Mouse (Mus musculus): ENCODE measurements at regions not wholly inside any gene's neighbourhood (a gene's known extent, or its start where the extent isn't known, plus 50 kb on each side); places are given as distances from the start of the nearest gene placed in this dataset.

DNA sequence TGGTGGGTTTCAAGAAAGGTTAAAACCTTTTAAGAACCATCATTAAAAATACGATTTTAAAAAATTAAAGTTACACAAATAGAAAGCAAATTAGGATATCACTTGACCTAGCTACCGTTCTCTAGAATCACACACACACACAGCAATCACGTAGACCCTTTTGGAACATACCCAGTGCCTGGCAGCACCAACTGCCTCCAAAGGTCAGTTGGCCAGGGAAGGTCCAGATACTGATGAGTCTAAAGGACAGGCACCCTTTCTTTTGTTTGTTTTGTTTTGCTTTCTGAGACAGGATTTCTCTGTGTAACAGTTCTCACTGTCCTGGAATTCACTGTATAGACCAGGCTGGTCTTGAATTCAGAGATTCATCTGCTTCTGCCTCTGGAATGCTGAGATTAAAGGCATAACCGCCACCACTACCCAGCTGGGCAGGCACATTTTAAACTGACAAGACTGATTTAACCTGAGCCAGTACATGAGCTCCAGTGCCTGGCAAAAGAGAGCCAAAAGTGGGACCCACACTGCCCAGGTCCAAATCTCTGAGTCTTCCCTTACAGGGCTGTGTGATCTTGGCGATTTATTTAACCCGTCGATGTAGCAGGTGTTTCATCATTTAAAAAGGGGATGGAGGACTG is 353.0 kb downstream of the Pmp22 start:
- no peak for DNase-seq (ENCODE audit: low read depth)

GRCm38 (mm10) chr11:63482593-63482992 is 353.8 kb downstream of the Pmp22 start:
- DNase-seq (ENCODE audit: low read depth) = no peak

DNA sequence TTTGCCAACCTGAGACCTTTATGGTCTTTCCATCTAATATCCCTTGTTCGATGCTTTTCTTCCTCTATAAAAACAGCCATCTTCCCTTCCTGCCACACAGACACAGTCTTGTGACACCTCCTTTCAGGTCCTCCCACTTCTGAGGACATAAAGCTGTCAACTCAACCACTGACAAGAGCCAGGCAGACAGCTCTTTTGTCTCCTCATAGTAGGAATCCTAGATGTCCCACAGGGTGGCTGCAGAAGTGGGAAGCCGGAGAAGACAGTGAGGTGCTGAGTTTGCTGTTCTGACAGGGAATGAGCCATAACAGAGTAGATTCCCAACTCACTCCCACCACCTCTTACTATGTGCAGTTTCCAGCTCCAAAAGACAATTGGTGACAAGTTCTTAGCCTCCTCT is 358.4 kb downstream of the Pmp22 start:
- DNase-seq (ENCODE audit: low read depth) = no peak

DNA sequence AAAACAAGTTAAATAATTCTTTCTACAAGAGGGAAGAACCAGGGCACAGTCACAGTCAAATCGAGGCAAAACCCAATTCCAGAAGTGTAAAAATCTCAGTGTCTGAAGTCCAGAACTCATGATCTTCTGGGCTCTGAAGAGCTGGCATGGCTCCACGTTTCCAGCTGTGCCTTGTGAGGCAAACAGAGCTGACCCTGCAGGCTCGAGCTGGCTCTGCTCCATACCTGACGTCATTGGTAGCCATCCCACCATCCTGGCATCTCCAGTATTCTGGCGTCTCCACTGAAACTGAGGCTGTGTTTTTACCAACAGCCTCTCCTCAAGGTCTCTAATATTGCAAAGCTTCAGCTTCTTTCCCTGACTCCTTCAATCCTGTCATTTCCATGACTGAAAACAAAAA is 373.4 kb downstream of the Pmp22 start:
- no peak for DNase-seq (ENCODE audit: low read depth)

GRCm38 (mm10) chr11:63507387-63507786 is 378.6 kb downstream of the Pmp22 start:
- no peak for DNase-seq (ENCODE audit: low read depth)

DNA sequence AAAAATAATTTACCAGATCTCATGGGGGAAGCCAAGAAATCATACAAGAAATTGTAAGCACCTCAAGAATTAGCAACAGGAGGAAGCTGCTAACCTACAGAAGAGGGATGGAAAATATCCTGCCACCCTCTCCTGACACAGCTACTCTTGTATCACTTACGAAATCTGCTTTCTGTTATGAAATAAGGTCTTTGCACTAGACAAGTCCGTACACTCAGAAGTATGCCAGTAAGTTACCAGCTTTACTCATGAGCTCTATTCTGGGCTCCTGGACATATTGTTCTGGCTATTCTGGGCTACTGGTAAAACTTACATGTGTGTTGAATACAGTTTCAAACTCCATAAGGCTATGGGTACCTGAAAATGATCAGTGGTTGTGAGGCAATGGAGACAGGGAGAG is 379.9 kb downstream of the Pmp22 start:
- no peak for DNase-seq (ENCODE audit: low read depth)

DNA sequence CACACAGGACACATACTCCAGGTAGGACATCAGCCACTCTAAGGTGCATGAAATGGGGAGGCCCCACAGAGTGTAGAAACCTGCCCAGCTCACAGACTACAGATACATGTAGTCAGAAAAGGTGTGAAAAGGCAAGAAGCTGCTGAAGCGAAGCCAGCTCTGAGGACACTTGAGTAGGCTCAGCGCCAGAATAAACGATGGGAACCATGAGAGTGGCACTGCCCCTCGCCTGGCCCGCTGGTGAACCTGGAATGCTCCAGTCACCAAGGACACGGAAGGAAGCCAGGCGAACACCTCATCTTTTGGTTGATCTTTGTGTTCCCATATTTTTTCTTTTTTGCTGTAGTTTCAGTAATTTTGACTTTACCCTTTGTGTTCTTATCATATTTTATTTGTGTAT is 381.8 kb downstream of the Pmp22 start:
- DNase-seq (ENCODE audit: low read depth) = no peak

GRCm38 (mm10) chr11:63514615-63515014 is 385.8 kb downstream of the Pmp22 start:
- DNase-seq (ENCODE audit: low read depth) = no peak

DNA sequence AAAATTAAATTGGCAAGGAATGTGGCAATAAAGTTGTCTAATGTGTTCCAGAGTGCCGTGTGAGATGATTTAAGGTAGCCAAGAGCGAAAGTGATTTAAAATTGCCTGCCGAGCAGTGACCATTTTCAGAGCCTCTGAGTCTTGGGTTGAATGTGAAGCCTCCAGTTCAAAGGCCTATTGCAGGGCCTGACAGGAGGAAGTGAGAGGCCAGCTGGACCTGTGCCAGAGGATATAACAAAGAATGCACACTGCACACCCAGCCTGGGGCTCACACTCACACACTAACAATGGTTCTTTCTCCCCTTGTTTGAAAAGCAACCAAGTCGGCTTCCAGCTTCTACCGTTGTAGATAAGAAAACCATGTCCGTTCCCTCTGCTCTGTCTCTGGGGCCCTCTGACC is 390.1 kb downstream of the Pmp22 start:
- no peak for DNase-seq (ENCODE audit: low read depth)

- DNase-seq (ENCODE audit: low read depth) = no peak
Measured at GRCm38 (mm10) chr11:63524254-63524653, 395.5 kb downstream of the Pmp22 start.

DNA sequence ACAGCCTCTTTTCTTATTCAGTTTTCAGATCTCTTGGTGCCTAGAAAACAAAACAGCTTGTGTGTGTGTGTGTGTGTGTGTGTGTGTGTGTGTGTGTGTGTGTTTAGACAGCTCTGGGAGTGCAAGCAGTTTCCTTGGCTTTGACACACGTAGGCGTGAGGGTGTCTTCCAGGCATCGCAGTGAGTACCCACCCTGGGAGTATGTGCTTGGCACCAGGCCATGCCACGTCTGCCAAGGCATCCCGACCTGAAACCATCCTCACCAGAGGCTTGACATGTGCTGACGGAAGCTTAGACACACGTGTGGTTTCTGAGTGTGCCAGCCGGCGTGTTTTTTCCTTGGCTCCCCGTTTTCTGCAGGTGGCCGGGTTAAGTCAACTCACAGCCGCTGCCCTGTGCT is 396.6 kb downstream of the Pmp22 start:
- DNase-seq (ENCODE audit: low read depth) = no peak

GRCm38 (mm10) chr11:63525956-63526355 is 396.1 kb downstream of the Hs3st3b1 start:
- DNase-seq (ENCODE audit: low read depth) = no peak

- no peak for DNase-seq (ENCODE audit: low read depth)
Measured at GRCm38 (mm10) chr11:63532752-63533151, 389.3 kb downstream of the Hs3st3b1 start.

DNA sequence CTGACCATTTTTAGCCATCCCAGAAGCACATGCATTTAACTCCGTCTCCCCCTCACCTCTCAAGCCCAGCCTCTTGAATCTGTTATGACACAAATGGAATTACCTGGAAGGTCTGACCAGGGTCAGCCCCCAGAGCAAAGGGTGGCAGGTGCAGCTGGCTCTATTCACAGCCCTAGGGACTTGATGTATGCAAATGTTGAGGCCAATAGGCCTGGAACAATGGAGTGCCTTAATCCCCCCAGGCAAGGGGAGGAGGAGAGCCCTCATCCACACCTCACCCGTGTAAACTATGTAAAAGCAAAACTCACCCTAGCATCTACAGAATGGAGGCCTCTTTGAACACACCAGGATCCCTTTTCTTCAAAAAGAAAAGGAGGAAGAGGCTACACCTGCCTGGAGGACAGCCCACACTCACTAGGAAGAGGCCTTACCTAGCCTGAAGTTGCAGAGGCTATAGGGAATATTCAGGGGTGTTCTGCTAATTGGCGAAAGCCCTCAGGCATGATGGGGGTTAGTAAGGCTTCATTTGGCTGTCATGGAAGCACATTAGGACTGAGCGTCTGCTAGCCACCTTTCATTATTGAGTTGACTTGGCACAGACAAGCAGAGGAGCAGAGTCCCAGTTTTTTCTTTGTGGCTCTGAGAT is 388.4 kb downstream of the Hs3st3b1 start:
- DNase-seq (ENCODE audit: low read depth) = no peak

DNA sequence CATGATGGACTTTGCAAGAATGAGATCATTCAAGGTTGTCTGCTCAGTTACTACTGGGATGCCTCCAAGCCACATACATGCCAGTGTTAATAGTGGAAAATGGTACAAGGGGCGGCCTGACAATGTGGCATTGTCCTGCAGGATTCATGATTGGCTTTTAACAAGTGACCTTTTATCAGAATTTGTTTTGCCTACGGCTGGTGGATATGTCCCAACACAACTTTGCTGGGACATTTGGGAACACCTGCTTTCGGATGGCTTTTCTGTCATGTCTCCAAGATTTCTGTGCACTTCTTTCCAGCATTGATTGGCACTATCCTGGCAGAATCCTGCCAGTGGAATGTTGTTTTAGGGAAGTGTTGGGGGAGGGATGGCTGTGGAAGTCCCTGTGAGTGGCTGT is 384.4 kb downstream of the Hs3st3b1 start:
- DNase-seq (ENCODE audit: low read depth) = no peak

DNA sequence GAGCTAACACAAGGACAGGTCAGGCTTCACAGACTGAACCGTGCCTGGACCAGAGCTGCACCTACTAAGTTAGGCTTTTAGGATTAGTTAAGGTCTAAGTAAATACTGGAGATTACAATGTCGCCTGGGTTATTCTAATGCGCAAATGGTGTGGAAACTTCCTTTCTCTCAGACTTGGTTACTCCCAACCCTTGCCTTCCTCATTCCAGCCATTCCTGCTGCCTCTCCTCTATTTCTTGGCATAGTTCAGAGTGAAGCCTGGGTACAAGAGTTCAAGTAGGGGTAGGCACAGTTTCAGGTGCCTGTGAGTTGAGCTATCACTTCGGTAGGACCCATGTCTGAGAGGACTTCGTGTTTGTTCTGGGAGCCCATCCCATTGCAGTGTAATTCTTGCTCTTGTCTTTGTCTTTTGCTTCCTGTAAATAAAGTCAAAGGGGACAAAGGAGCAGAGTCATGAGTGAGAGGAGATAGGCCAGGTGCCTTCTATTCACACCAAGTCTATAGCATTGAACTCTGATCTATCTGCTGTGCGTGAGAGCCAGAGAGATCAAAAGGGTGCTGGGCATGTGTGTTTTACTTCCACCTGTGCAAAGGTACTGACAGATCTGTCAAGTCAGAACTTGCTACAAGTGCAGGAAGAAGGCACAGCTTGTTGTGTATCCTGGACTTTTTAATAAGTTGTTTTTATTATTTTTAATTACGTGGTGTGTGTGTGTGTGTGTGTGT is 378.0 kb downstream of the Hs3st3b1 start:
- no peak for DNase-seq (ENCODE audit: low read depth)

DNA sequence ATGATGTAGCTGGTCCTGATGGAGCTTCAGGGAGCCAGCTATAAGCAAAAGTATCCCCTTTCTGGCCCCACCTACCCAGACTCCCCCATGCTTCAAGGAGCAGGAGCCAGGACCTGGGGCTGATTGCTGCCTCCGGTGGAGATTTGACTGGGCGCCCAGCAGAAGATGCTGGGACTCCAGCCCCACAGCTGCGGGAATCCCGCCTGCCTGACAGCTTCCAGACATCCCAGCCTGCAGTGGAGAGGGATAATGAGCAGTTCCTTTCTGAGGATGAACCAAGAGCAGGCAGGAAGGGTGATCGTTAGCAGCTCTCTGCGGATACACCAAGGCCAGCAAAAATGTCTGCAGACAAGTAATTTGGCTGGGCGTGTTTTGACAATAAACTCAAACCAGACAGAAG is 376.6 kb downstream of the Hs3st3b1 start:
- DNase-seq (ENCODE audit: low read depth) = no peak

DNA sequence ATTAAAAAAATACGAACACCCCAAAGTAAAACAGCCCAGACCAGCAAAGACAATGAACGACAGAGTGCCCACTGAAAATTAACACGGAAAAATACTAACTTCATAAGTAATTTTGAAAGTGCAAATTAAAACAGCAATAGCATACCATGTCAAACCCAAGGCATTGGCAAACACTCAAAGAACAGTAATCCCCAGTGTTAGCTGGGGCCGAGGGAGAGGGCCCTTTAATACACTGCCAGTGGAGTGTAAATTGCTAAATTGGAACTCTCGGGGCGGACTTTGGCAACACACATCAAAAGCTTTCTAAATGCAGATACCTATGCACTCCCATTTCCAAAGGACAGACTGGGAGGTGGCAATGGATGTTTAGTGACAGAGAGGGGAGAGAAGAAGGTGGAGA is 361.6 kb downstream of the Hs3st3b1 start:
- DNase-seq (ENCODE audit: low read depth) = no peak

GRCm38 (mm10) chr11:63562696-63563095 is 359.4 kb downstream of the Hs3st3b1 start:
- no peak for DNase-seq (ENCODE audit: low read depth)

DNA sequence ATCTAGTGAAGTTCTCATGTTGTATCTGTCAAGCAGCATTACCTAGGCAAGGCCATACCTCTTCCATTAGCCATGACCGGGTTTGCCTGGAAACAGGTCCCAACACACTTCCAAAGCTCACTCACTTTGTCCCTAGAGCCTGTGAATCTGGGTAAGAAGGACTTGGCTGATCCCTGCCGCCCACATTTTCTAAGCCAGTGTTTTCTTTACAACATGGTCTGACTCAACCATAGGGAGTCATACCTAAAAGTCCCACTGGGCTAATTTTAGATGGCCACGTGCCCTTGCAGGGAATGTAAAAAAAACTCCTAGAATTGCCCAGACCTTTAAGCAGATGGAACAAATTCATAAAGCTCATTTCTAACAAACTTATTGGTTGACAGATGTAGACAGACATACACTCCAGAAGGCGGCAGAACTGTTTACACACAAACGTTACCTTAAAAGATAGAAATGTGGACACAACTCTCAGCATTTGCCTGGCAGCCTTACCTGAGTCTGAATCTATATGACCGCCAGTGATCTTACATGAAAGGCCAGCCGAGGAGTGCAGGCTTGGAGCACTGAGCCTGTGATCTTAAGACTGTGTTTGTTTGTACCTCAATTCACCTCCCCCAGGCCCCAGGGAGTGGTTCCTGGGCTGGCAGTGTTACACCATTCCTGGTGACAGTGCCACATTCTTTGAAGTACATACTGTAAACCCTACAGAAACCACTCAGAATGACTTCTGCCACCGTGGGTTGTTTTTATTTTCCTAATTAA is 356.4 kb downstream of the Hs3st3b1 start:
- DNase-seq (ENCODE audit: low read depth) = peak; percentile 97

- DNase-seq (ENCODE audit: low read depth) = no peak
Measured at GRCm38 (mm10) chr11:63569785-63570479, 352.2 kb downstream of the Hs3st3b1 start.

- DNase-seq (ENCODE audit: low read depth) = no peak
Measured at GRCm38 (mm10) chr11:63570646-63571045, 351.4 kb downstream of the Hs3st3b1 start.

All from gonadal fat pad, adult 2 months (tissue).